Comparison of ENCODE assay signal across 17 mouse cellular contexts in the genomic region with DNA sequence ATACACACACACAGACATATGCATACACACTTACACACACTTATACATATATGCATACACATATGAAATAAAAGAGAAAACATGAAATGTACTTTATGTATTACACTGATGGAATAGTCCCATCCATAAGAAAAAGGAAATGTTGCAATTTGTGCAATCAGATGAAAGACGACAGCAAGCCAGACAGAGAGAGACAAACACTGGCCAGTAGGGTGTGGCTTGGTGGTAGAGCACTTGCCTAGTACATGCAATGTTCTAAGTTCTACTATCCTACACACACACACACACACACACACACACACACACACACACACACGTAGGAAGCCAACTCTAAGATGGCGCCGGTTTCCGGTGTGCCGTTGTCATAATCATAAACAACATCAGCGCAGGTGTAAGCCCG.
DNase-seq lines count a peak whose midpoint lies in the region; ATAC-seq lines count a peak whose summit lies in the region.
"Had no signal": no experiment of that assay in that cellular context is flagged by ENCODE, and none has a peak within 500 bp of the region (broad histone marks: within the 10 kb centered on the region; RNA-seq: fewer than 3 reads in every experiment).

No protein-coding gene starts in this region.

- no peak overlapping the region for H3K4me2 ChIP-seq in forebrain, embryonic 15.5 days (replicated peaks)
- H3K4me2 ChIP-seq in hindbrain, embryonic 16.5 days (ENCODE audit: low read length), result no peak overlapping the region

- ATAC-seq in forebrain, embryonic 15.5 days (replicated peaks), result 0 out of 2 replicates have a peak, but pooled peaks have one; percentile 26
- peak; percentile 55 for ATAC-seq in granulocyte monocyte progenitor cell, adult 5-6 weeks (replicated peaks; ENCODE audit: poor library complexity, severe bottlenecking)
- ATAC-seq in hindbrain, embryonic 16.5 days, result no peak
- ATAC-seq: inflammation-experienced regulatory T-cells, adult 6 months had no signal

- WGBS in forebrain, embryonic 15.5 days, result 92% methylated on average over 8 of the region's 8 CpGs
- WGBS in forebrain, embryonic 10.5 days, result 92% methylated on average over 8 of the region's 8 CpGs
- WGBS in hindbrain, embryonic 16.5 days, result 88% methylated on average over 8 of the region's 8 CpGs

- no peak overlapping the region for H3K27ac ChIP-seq in forebrain, embryonic 15.5 days (replicated peaks)
- no peak overlapping the region for H3K27ac ChIP-seq in forebrain, embryonic 10.5 days
- H3K27ac ChIP-seq in hindbrain, embryonic 16.5 days (ENCODE audit: low read depth, low read length), result no peak overlapping the region
- H3K27ac ChIP-seq: hindbrain, embryonic 10.5 days had no signal

- H3K4me1 ChIP-seq in forebrain, embryonic 15.5 days, result peaks cover 6% of the 10 kb centered on the region; the same call in 1 of the 2 replicates
- no peaks in the 10 kb centered on the region; the same call in 1 of the 2 replicates for H3K4me1 ChIP-seq in forebrain, embryonic 10.5 days
- peaks cover 5% of the 10 kb centered on the region for H3K4me1 ChIP-seq in hindbrain, embryonic 16.5 days (ENCODE audit: control insufficient read depth, insufficient read depth, low read depth, low read length)
- H3K4me1 ChIP-seq: hindbrain, embryonic 13.5 days had no signal

- H3K27me3 ChIP-seq in forebrain, embryonic 15.5 days, result no peaks in the 10 kb centered on the region
- H3K27me3 ChIP-seq in forebrain, embryonic 10.5 days (ENCODE audit: poor library complexity, severe bottlenecking), result 0 out of 2 replicates have a peak, but pooled peaks cover 5% of the 10 kb centered on the region
- no peaks in the 10 kb centered on the region for H3K27me3 ChIP-seq in hindbrain, embryonic 16.5 days (replicated peaks; ENCODE audit: control insufficient read depth, insufficient read depth, low read length)
- H3K27me3 ChIP-seq: hindbrain, embryonic 13.5 days had no signal

- H3K9ac ChIP-seq in forebrain, embryonic 15.5 days (replicated peaks), result no peak overlapping the region
- no peak overlapping the region for H3K9ac ChIP-seq in hindbrain, embryonic 16.5 days (ENCODE audit: low read depth, low read length)
- H3K9ac ChIP-seq: hindbrain, embryonic 13.5 days had no signal

- H3K36me3 ChIP-seq in forebrain, embryonic 15.5 days, result no peaks in the 10 kb centered on the region
- H3K36me3 ChIP-seq in forebrain, embryonic 10.5 days (replicated peaks), result no peaks in the 10 kb centered on the region
- H3K36me3 ChIP-seq in hindbrain, embryonic 16.5 days (ENCODE audit: control insufficient read depth, insufficient read depth, low read length), result no peaks in the 10 kb centered on the region
- H3K36me3 ChIP-seq: hindbrain, embryonic 10.5 days; hindbrain, embryonic 13.5 days had no signal

- no peaks in the 10 kb centered on the region for H3K9me3 ChIP-seq in forebrain, embryonic 15.5 days
- no peaks in the 10 kb centered on the region for H3K9me3 ChIP-seq in forebrain, embryonic 10.5 days
- H3K9me3 ChIP-seq in hindbrain, embryonic 16.5 days (ENCODE audit: control insufficient read depth, low read length), result no peaks in the 10 kb centered on the region
- H3K9me3 ChIP-seq: hindbrain, embryonic 10.5 days; hindbrain, embryonic 13.5 days had no signal

- no peak for DNase-seq in forebrain, embryonic 10.5 days (ENCODE audit: extremely low spot score, low spot score)
- DNase-seq in 416B (ENCODE audit: low read depth), result peak; percentile 86
- DNase-seq in adrenal gland, adult 18-20 months (ENCODE audit: low spot score in 2 of 2), result no peak
- DNase-seq: adrenal gland, adult 8-10 months; adrenal gland, postnatal 25 days; B cell, adult 2 months; cerebellum, adult 11-12 months; cerebellum, adult 8-10 months; cerebellum, postnatal 10 days; cerebellum, postnatal 36 days; gastrocnemius, postnatal 25 days had no signal

- H3K4me3 ChIP-seq in forebrain, embryonic 15.5 days, result no peak overlapping the region
- H3K4me3 ChIP-seq in forebrain, embryonic 10.5 days, result no peak overlapping the region
- H3K4me3 ChIP-seq in hindbrain, embryonic 16.5 days (ENCODE audit: low read length), result no peak overlapping the region
